Mouse (Mus musculus): ENCODE results near the gene Gm49416. TPM values are rescaled to one million over a fixed set of nuclear protein-coding genes. Genes with fewer than 3 reads are reported as not detected.

The Gm49416 gene
- polyA plus RNA-seq, 1 experiment from 2014 or later: not detected

DNA sequence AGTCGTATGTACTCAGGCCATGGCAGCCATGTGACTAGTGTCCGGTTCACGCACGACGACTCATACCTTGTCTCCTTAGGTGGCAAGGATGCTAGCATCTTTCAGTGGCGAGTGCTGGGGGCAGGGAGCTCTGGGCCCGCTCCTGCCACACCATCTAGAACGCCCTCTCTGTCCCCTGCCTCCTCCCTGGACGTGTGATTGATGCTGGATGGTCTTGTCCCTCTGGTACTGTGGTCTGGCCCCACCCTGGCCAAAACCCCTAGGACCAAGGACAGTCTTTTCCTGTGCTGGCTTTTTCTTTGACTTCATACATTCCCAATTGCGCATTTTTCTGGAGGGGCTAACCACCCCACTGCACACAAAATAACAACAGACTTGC is 52.4 kb downstream of the Gm49416 start:
- Histone ChIP-seq H3K4me2 (replicated peaks; ENCODE audit: low read depth, low read length) (peak overlapping the region; percentile 60), H3K36me3 (ENCODE audit: control insufficient read depth, insufficient read depth, low read length) (peaks cover 43% of the 10 kb centered on the region), H3K9me3 (ENCODE audit: control insufficient read depth, low read length) (no peaks in the 10 kb centered on the region), H3K27me3 (ENCODE audit: control insufficient read depth, insufficient read depth, low read length) (no peaks in the 10 kb centered on the region), H3K27ac (ENCODE audit: low read depth, low read length) (peak overlapping the region; percentile 99), H3K4me1 (ENCODE audit: control insufficient read depth, insufficient read depth, low read length) (peaks cover 23% of the 10 kb centered on the region), H3K9ac (ENCODE audit: low read depth, low read length) (peak overlapping the region; percentile 99), H3K4me3 (ENCODE audit: low read length) (peak overlapping the region; percentile 97)
- ATAC-seq (ENCODE audit: low FRiP score, low TSS enrichment): peak; percentile 29
- WGBS: 22% methylated on average over 10 of the region's 10 CpGs

GRCm38 (mm10) chr19:8941515-8942217 is 52.9 kb downstream of the Gm49416 start, which contains the start of gene Mta2:
Mta2 (plus strand) TSS chr19:8941875.
- Histone ChIP-seq H3K9me3 (ENCODE audit: control insufficient read depth, low read length) (no peaks in the 10 kb centered on the region), H3K9ac (ENCODE audit: low read depth, low read length) (peak within 1 kb of the TSS; percentile 99), H3K27ac (ENCODE audit: low read depth, low read length) (peak within 1 kb of the TSS; percentile 99), H3K4me1 (ENCODE audit: control insufficient read depth, insufficient read depth, low read length) (peaks cover 23% of the 10 kb centered on the region), H3K4me3 (ENCODE audit: low read length) (peak within 1 kb of the TSS; percentile 97), H3K4me2 (replicated peaks; ENCODE audit: low read depth, low read length) (peak within 1 kb of the TSS; percentile 60), H3K27me3 (ENCODE audit: control insufficient read depth, insufficient read depth, low read length) (no peaks in the 10 kb centered on the region), H3K36me3 (ENCODE audit: control insufficient read depth, insufficient read depth, low read length) (peaks cover 48% of the 10 kb centered on the region)
- under 1% methylated on average over 64 of the region's 64 CpGs for WGBS
- ATAC-seq (ENCODE audit: low FRiP score, low TSS enrichment): peak; percentile 95

DNA sequence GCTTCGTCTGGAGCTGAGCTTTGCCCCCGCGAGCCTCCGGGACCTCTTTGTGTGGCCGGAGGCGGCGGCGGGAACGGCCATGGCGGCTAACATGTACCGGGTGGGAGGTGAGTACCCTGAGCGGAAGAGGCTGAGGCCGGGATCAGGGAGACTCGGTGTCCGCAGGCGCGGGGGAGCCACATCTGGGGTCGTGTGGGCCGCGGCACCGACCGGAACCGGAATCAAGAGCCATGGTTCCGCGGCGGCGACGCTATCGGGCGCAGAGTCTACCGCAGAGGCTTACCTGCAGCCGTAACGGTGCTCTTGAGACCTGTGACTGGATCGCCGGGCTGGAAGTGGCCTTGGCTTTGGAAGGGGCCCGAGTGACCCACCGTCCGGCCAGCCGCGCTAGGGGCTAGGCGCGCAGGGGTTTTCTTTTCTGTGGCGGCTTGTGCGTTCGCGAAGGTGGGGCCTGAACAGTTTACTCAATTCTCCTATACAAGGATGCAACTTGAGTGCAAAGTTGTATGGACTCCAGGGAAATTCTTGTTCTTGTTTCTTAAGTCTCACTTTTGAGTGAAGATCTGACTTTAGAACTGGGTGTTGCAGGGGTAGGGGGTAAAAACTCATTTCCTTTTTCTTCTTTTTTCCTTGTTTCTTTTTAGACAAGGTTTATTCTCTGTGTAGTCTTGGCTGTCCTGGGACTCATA is 53.7 kb downstream of the Gm49416 start:
- no peaks in the 10 kb centered on the region for H3K27me3 ChIP-seq (ENCODE audit: control insufficient read depth, insufficient read depth, low read length)
- peaks cover 50% of the 10 kb centered on the region for H3K36me3 ChIP-seq (ENCODE audit: control insufficient read depth, insufficient read depth, low read length)
- H3K27ac ChIP-seq (ENCODE audit: low read depth, low read length): peak overlapping the region; percentile 99
- no peaks in the 10 kb centered on the region for H3K9me3 ChIP-seq (ENCODE audit: control insufficient read depth, low read length)
- H3K4me3 ChIP-seq (ENCODE audit: low read length): peak overlapping the region; percentile 97
- peak overlapping the region; percentile 60 for H3K4me2 ChIP-seq (replicated peaks; ENCODE audit: low read depth, low read length)
- peaks cover 23% of the 10 kb centered on the region for H3K4me1 ChIP-seq (ENCODE audit: control insufficient read depth, insufficient read depth, low read length)
- peak overlapping the region; percentile 99 for H3K9ac ChIP-seq (ENCODE audit: low read depth, low read length)
- peak; percentile 59 for ATAC-seq (ENCODE audit: low FRiP score, low TSS enrichment)
- under 1% methylated on average over 46 of the region's 46 CpGs for WGBS

- no peak overlapping the region; the same call in 1 of the 2 replicates for H3K27ac ChIP-seq (ENCODE audit: low read depth, low read length)
- H3K27me3 ChIP-seq (ENCODE audit: control insufficient read depth, insufficient read depth, low read length): no peaks in the 10 kb centered on the region
- H3K36me3 ChIP-seq (ENCODE audit: control insufficient read depth, insufficient read depth, low read length): peaks cover 51% of the 10 kb centered on the region
- no peak for ATAC-seq (ENCODE audit: low FRiP score, low TSS enrichment)
- 60% methylated on average over 2 of the region's 2 CpGs for WGBS
- H3K9me3 ChIP-seq (ENCODE audit: control insufficient read depth, low read length): no peaks in the 10 kb centered on the region
- peaks cover 23% of the 10 kb centered on the region for H3K4me1 ChIP-seq (ENCODE audit: control insufficient read depth, insufficient read depth, low read length)
- peak overlapping the region; percentile 97 for H3K4me3 ChIP-seq (ENCODE audit: low read length)
- peak overlapping the region; percentile 60 for H3K4me2 ChIP-seq (replicated peaks; ENCODE audit: low read depth, low read length)
- H3K9ac ChIP-seq (ENCODE audit: low read depth, low read length): peak overlapping the region; percentile 99
These were observed 54.3 kb downstream of the Gm49416 start for GRCm38 (mm10) chr19:8943047-8943446.

DNA sequence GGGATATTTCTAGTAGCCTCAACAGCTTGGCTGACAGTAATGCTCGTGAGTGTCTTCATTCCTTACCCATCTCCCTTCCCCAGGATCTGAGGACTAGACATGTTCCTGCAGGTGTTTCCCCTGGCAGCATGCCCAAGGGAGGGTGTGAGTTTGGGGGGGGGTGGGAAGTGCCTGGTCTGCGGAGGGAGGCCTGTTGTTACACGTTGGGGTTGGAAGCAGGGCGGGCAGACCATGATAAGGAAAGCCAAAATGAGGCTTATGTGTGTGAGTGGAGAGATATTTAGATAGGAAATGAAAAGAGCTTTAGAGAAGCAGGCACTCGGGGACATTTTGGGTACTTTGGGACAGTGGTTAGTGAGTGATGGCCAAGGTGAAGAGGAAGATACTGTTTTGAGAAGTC is 55.3 kb downstream of the Gm49416 start:
- Histone ChIP-seq H3K4me3 (ENCODE audit: low read length) (peak overlapping the region; percentile 97), H3K9ac (ENCODE audit: low read depth, low read length) (peak overlapping the region; percentile 42; the same call in 1 of the 2 replicates), H3K4me2 (replicated peaks; ENCODE audit: low read depth, low read length) (peak overlapping the region; percentile 60; the same call in 1 of the 2 replicates), H3K9me3 (ENCODE audit: control insufficient read depth, low read length) (no peaks in the 10 kb centered on the region), H3K27me3 (ENCODE audit: control insufficient read depth, insufficient read depth, low read length) (no peaks in the 10 kb centered on the region), H3K27ac (ENCODE audit: low read depth, low read length) (peak overlapping the region; percentile 19; the same call in 1 of the 2 replicates), H3K4me1 (ENCODE audit: control insufficient read depth, insufficient read depth, low read length) (peaks cover 23% of the 10 kb centered on the region), H3K36me3 (ENCODE audit: control insufficient read depth, insufficient read depth, low read length) (peaks cover 54% of the 10 kb centered on the region)
- ATAC-seq (ENCODE audit: low FRiP score, low TSS enrichment): no peak
- WGBS: 66% methylated on average over 5 of the region's 5 CpGs

- H3K4me3 ChIP-seq (ENCODE audit: low read length): peak overlapping the region; percentile 12
- H3K27ac ChIP-seq (ENCODE audit: low read depth, low read length): no peak overlapping the region
- no peaks in the 10 kb centered on the region for H3K9me3 ChIP-seq (ENCODE audit: control insufficient read depth, low read length)
- H3K9ac ChIP-seq (ENCODE audit: low read depth, low read length): peak overlapping the region; percentile 19; the same call in 1 of the 2 replicates
- H3K4me1 ChIP-seq (ENCODE audit: control insufficient read depth, insufficient read depth, low read length): peaks cover 23% of the 10 kb centered on the region
- H3K27me3 ChIP-seq (ENCODE audit: control insufficient read depth, insufficient read depth, low read length): no peaks in the 10 kb centered on the region
- ATAC-seq (ENCODE audit: low FRiP score, low TSS enrichment): no peak
- H3K36me3 ChIP-seq (ENCODE audit: control insufficient read depth, insufficient read depth, low read length): peaks cover 58% of the 10 kb centered on the region
- peak overlapping the region; percentile 60 for H3K4me2 ChIP-seq (replicated peaks; ENCODE audit: low read depth, low read length)
- WGBS: 29% methylated on average over 5 of the region's 5 CpGs
These were observed 56.0 kb downstream of the Gm49416 start for GRCm38 (mm10) chr19:8944750-8945149.

Small RNA genes within 50 kb of the gene (microRNA-seq; reads per million reads assigned to microRNA genes)
- not detected for gene Mir5136

Other genes with a start within 250 kb of the Gm49416 start
- gene Chrm1, start 225.1 kb upstream of the Gm49416 start, polyA plus RNA-seq (2014; fragmentation: Nextera tagmentation; extraction: Ambion mirVana): 0.13 TPM in 1 of 2 replicates, not detected in the other
- 114 and 123 TPM in 2 replicates for gene Slc3a2, start 165.6 kb upstream of the Gm49416 start, polyA plus RNA-seq (2014; fragmentation: Nextera tagmentation; extraction: Ambion mirVana)
- gene Wdr74, start 153.1 kb upstream of the Gm49416 start, polyA plus RNA-seq (2014; fragmentation: Nextera tagmentation; extraction: Ambion mirVana): 82.9 and 97.3 TPM in 2 replicates
- 0.70 and 2.3 TPM in 2 replicates for gene 1700092M07Rik, start 148.2 kb upstream of the Gm49416 start, polyA plus RNA-seq (2014; fragmentation: Nextera tagmentation; extraction: Ambion mirVana)
- gene Stx5a, start 147.5 kb upstream of the Gm49416 start, polyA plus RNA-seq (2014; fragmentation: Nextera tagmentation; extraction: Ambion mirVana): 114 and 128 TPM in 2 replicates
- gene Nxf1, start 131.9 kb upstream of the Gm49416 start, polyA plus RNA-seq (2014; fragmentation: Nextera tagmentation; extraction: Ambion mirVana): 155 and 198 TPM in 2 replicates
- 232 and 238 TPM in 2 replicates for gene Tmem223, start 117.9 kb upstream of the Gm49416 start, polyA plus RNA-seq (2014; fragmentation: Nextera tagmentation; extraction: Ambion mirVana)
- gene Tmem179b, start 114.5 kb upstream of the Gm49416 start, polyA plus RNA-seq (2014; fragmentation: Nextera tagmentation; extraction: Ambion mirVana): 80.4 and 91.0 TPM in 2 replicates
- 21.7 and 22.9 TPM in 2 replicates for gene Taf6l, start 102.5 kb upstream of the Gm49416 start, polyA plus RNA-seq (2014; fragmentation: Nextera tagmentation; extraction: Ambion mirVana)
- gene Polr2g, start 90.3 kb upstream of the Gm49416 start, polyA plus RNA-seq (2014; fragmentation: Nextera tagmentation; extraction: Ambion mirVana): 188 and 230 TPM in 2 replicates
- gene Zbtb3, start 86.4 kb upstream of the Gm49416 start, polyA plus RNA-seq (2014; fragmentation: Nextera tagmentation; extraction: Ambion mirVana): 4.0 and 5.1 TPM in 2 replicates
- gene Ttc9c, start 69.6 kb upstream of the Gm49416 start, polyA plus RNA-seq (2014; fragmentation: Nextera tagmentation; extraction: Ambion mirVana): 40.0 and 61.0 TPM in 2 replicates
- 9.3 and 10.5 TPM in 2 replicates for gene Hnrnpul2, start 68.9 kb upstream of the Gm49416 start, polyA plus RNA-seq (2014; fragmentation: Nextera tagmentation; extraction: Ambion mirVana)
- not detected in 2 replicates for gene AC129217.1, start 59.2 kb upstream of the Gm49416 start, polyA plus RNA-seq (2014; fragmentation: Nextera tagmentation; extraction: Ambion mirVana)
- gene Bscl2, start 51.5 kb upstream of the Gm49416 start, polyA plus RNA-seq (2014; fragmentation: Nextera tagmentation; extraction: Ambion mirVana): 40.2 and 42.2 TPM in 2 replicates
- 3.6 and 3.7 TPM in 2 replicates for gene Gng3, start 49.7 kb upstream of the Gm49416 start, polyA plus RNA-seq (2014; fragmentation: Nextera tagmentation; extraction: Ambion mirVana)
- gene Lrrn4cl, start 38.2 kb upstream of the Gm49416 start, polyA plus RNA-seq (2014; fragmentation: Nextera tagmentation; extraction: Ambion mirVana): 0.17 and 0.62 TPM in 2 replicates
- 197 and 222 TPM in 2 replicates for gene Ubxn1, start 17.4 kb upstream of the Gm49416 start, polyA plus RNA-seq (2014; fragmentation: Nextera tagmentation; extraction: Ambion mirVana)
- 63.1 and 70.6 TPM in 2 replicates for gene Uqcc3, start 8.0 kb upstream of the Gm49416 start, polyA plus RNA-seq (2014; fragmentation: Nextera tagmentation; extraction: Ambion mirVana)
- gene Lbhd1, start 5.2 kb upstream of the Gm49416 start, polyA plus RNA-seq (2014; fragmentation: Nextera tagmentation; extraction: Ambion mirVana): 98.0 and 116 TPM in 2 replicates
- not detected in 2 replicates for gene Gm49403, start 5.0 kb upstream of the Gm49416 start, polyA plus RNA-seq (2014; fragmentation: Nextera tagmentation; extraction: Ambion mirVana)
- gene 1810009A15Rik, start 73 bp upstream of the Gm49416 start, polyA plus RNA-seq (2014; fragmentation: Nextera tagmentation; extraction: Ambion mirVana): 112 and 133 TPM in 2 replicates
- gene Ints5, start 4.1 kb downstream of the Gm49416 start, polyA plus RNA-seq (2014; fragmentation: Nextera tagmentation; extraction: Ambion mirVana): 27.7 and 38.2 TPM in 2 replicates
- 67.1 and 114 TPM in 2 replicates for gene Ganab, start 9.1 kb downstream of the Gm49416 start, polyA plus RNA-seq (2014; fragmentation: Nextera tagmentation; extraction: Ambion mirVana)
- 33.5 and 38.8 TPM in 2 replicates for gene B3gat3, start 31.4 kb downstream of the Gm49416 start, polyA plus RNA-seq (2014; fragmentation: Nextera tagmentation; extraction: Ambion mirVana)
- 1.2 and 2.0 TPM in 2 replicates for gene Rom1, start 40.4 kb downstream of the Gm49416 start, polyA plus RNA-seq (2014; fragmentation: Nextera tagmentation; extraction: Ambion mirVana)
- gene Eml3, start 40.6 kb downstream of the Gm49416 start, polyA plus RNA-seq (2014; fragmentation: Nextera tagmentation; extraction: Ambion mirVana): 17.6 and 18.7 TPM in 2 replicates
- 45.3 and 67.2 TPM in 2 replicates for gene Mta2, start 52.9 kb downstream of the Gm49416 start, polyA plus RNA-seq (2014; fragmentation: Nextera tagmentation; extraction: Ambion mirVana)
- 25.1 and 31.7 TPM in 2 replicates for gene Tut1, start 64.9 kb downstream of the Gm49416 start, polyA plus RNA-seq (2014; fragmentation: Nextera tagmentation; extraction: Ambion mirVana)
- gene Eef1g, start 78.1 kb downstream of the Gm49416 start, polyA plus RNA-seq (2014; fragmentation: Nextera tagmentation; extraction: Ambion mirVana): 479 and 516 TPM in 2 replicates
- gene Ahnak, start 100.4 kb downstream of the Gm49416 start, polyA plus RNA-seq (2014; fragmentation: Nextera tagmentation; extraction: Ambion mirVana): 7.0 and 10.0 TPM in 2 replicates
- gene Scgb1a1, start 199.0 kb downstream of the Gm49416 start, polyA plus RNA-seq (2014; fragmentation: Nextera tagmentation; extraction: Ambion mirVana): not detected in 2 replicates
- 11.9 and 15.1 TPM in 2 replicates for gene Asrgl1, start 246.7 kb downstream of the Gm49416 start, polyA plus RNA-seq (2014; fragmentation: Nextera tagmentation; extraction: Ambion mirVana)

Data from kidney, embryonic 14.5 days (tissue).